13 mouse cellular contexts compared by ENCODE assay signal in the genomic region with DNA sequence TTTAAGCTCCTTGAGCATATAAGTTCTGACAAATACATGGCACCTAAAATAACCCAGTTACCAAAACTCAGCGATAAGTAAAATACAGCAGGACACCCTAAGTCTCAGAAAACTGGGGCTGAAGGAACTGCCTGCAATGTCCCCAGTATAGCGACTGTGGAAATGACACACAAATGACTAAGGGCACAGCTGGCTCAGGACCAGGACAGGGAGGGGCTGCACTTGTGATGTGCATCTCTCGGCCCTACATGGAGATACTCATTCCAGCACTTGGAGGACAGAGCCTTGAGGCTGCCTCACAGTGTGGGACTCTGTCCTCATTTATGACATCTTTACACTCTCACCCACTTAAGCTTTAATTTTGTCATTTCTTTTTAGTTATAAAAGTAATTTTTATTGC.
"Had no signal": no experiment of that assay in that cellular context is flagged by ENCODE, and none has a peak within 500 bp of the region (broad histone marks: within the 10 kb centered on the region; RNA-seq: fewer than 3 reads in every experiment).

No protein-coding gene starts in this region.

- H3K27ac ChIP-seq: kidney, embryonic 15.5 days; limb, embryonic 13.5 days; liver, embryonic 14.5 days; midbrain, embryonic 10.5 days; neural tube, embryonic 12.5 days; stomach, postnatal 0 days had no signal

- H3K9me3 ChIP-seq: kidney, embryonic 15.5 days; limb, embryonic 13.5 days; midbrain, embryonic 10.5 days; neural tube, embryonic 12.5 days had no signal

- H3K9ac ChIP-seq: kidney, embryonic 15.5 days; limb, embryonic 13.5 days; liver, embryonic 14.5 days; neural tube, embryonic 12.5 days had no signal

- H3K36me3 ChIP-seq: kidney, embryonic 15.5 days; limb, embryonic 13.5 days; midbrain, embryonic 10.5 days; neural tube, embryonic 12.5 days had no signal

- H3K4me3 ChIP-seq: kidney, embryonic 15.5 days; limb, embryonic 13.5 days; midbrain, embryonic 10.5 days; neural tube, embryonic 12.5 days had no signal

- H3K4me2 ChIP-seq: kidney, embryonic 15.5 days; limb, embryonic 13.5 days; neural tube, embryonic 12.5 days had no signal

- DNase-seq: kidney, postnatal 14 days; left cerebral cortex, postnatal 4 days; lung, adult 18-20 months; midbrain, embryonic 14.5 days; retina, postnatal 1 day; right cerebral cortex, postnatal 25 days; thymus, postnatal 25 days had no signal

- H3K27me3 ChIP-seq: kidney, embryonic 15.5 days; limb, embryonic 13.5 days; neural tube, embryonic 12.5 days had no signal

- H3K4me1 ChIP-seq: neural tube, embryonic 12.5 days had no signal
